ENCODE assay signal across 9 mouse cellular contexts in genomic region chr11:54801791-54802558, GRCm38 (mm10). TPM values are rescaled to one million over a fixed set of nuclear protein-coding genes. Genes with fewer than 3 reads are reported as not detected.
DNase-seq lines count a peak whose midpoint lies in the region; ATAC-seq and TF ChIP-seq lines count a peak whose summit lies in the region.
"Had no signal": no experiment of that assay in that cellular context is flagged by ENCODE, and none has a peak within 500 bp of the region (broad histone marks: within the 10 kb centered on the region; RNA-seq: fewer than 3 reads in every experiment).

No protein-coding gene starts in this region.

- H3K9me3 ChIP-seq in heart, postnatal 0 days (replicated peaks; ENCODE audit: control insufficient read depth, low read length) = no peaks in the 10 kb centered on the region
- no peaks in the 10 kb centered on the region for H3K9me3 ChIP-seq in liver, embryonic 16.5 days (replicated peaks; ENCODE audit: control insufficient read depth, low read length)
- H3K9me3 ChIP-seq: G1E had no signal

- 46% methylated on average over 6 of the region's 6 CpGs for WGBS in heart, postnatal 0 days
- 15% methylated on average over 6 of the region's 6 CpGs for WGBS in liver, embryonic 16.5 days (ENCODE audit: insufficient replicate concordance)

- no peaks in the 10 kb centered on the region for H3K36me3 ChIP-seq in heart, postnatal 0 days (replicated peaks; ENCODE audit: control insufficient read depth, insufficient read depth, low read length)
- H3K36me3 ChIP-seq in liver, embryonic 16.5 days (ENCODE audit: control insufficient read depth, insufficient read depth) = no peaks in the 10 kb centered on the region
- no peaks in the 10 kb centered on the region for H3K36me3 ChIP-seq in splenic B cell, adult 2 months (ENCODE audit: control insufficient read depth, insufficient read depth, low read length, poor library complexity, severe bottlenecking)
- H3K36me3 ChIP-seq: G1E had no signal

- no peak overlapping the region for H3K4me2 ChIP-seq in heart, postnatal 0 days (ENCODE audit: low read depth, low read length)
- H3K4me2 ChIP-seq in liver, embryonic 16.5 days (ENCODE audit: low read depth, low read length) = no peak overlapping the region

- no peaks in the 10 kb centered on the region for H3K4me1 ChIP-seq in heart, postnatal 0 days (ENCODE audit: control insufficient read depth, insufficient read depth)
- H3K4me1 ChIP-seq in liver, embryonic 16.5 days (ENCODE audit: control insufficient read depth, low read depth, low read length) = no peaks in the 10 kb centered on the region; the same call in 1 of the 2 replicates

- TF ChIP-seq EP300 in heart, postnatal 0 days (IDR thresholded peaks at IDR 0.05; ENCODE audit: low read depth) = no peak

- H3K9ac ChIP-seq in heart, postnatal 0 days (replicated peaks; ENCODE audit: low read depth, low read length) = no peak overlapping the region
- H3K9ac ChIP-seq in liver, embryonic 16.5 days (ENCODE audit: low read depth, low read length) = no peak overlapping the region

- no peak for ATAC-seq in heart, postnatal 0 days (ENCODE audit: insufficient read depth, low read depth)
- ATAC-seq in liver, embryonic 16.5 days (ENCODE audit: low read depth) = peak; percentile 45

- no peak overlapping the region; the same call in 1 of the 2 replicates for H3K27ac ChIP-seq in heart, postnatal 0 days (ENCODE audit: low read depth)
- no peak overlapping the region for H3K27ac ChIP-seq in liver, embryonic 16.5 days (ENCODE audit: low read length)

- H3K4me3 ChIP-seq in heart, postnatal 0 days (ENCODE audit: low read depth, low read length) = no peak overlapping the region
- no peak overlapping the region for H3K4me3 ChIP-seq in liver, embryonic 16.5 days (ENCODE audit: low read depth, low read length)

- DNase-seq in layer of hippocampus, adult 9-11 months = peak; percentile 57
- no peak for DNase-seq in layer of hippocampus, postnatal 14 days (ENCODE audit: low spot score in 2 of 2)
- DNase-seq in heart, postnatal 0 days (ENCODE audit: low spot score) = peak; percentile 33
- peak; percentile 77 for DNase-seq in splenic B cell, adult 2 months (ENCODE audit: low read depth, low spot score)
- DNase-seq in embryo, embryonic 9.5 days (ENCODE audit: extremely low spot score) = no peak
- no peak for DNase-seq in ovary, postnatal 36 days (ENCODE audit: low spot score)
- DNase-seq in right cerebral cortex, postnatal 4 days = no peak

- TF ChIP-seq CTCF in heart, postnatal 0 days (IDR thresholded peaks at IDR 0.05; ENCODE audit: low read depth) = no peak

- H3K27me3 ChIP-seq in heart, postnatal 0 days (ENCODE audit: control insufficient read depth, insufficient read depth, low read length) = no peaks in the 10 kb centered on the region
- H3K27me3 ChIP-seq in liver, embryonic 16.5 days (ENCODE audit: control insufficient read depth, insufficient read depth, low read depth, low read length) = no peaks in the 10 kb centered on the region
- no peaks in the 10 kb centered on the region for H3K27me3 ChIP-seq in splenic B cell, adult 2 months (ENCODE audit: control insufficient read depth, insufficient read depth, low read length, poor library complexity, severe bottlenecking)

RNA-seq across cellular contexts. Expression of gene Cdc42se2, which starts 14.5 kb away (rescaled TPM):
- 100 to 1,000 TPM; 157 to 168 TPM for total RNA-seq in layer of hippocampus, postnatal 14 days (2021)
- 53.6 and 88.5 TPM in 2 replicates for total RNA-seq in heart, postnatal 0 days (2014; rRNA removed; ENCODE audit: low replicate concordance)
- 44.4 and 50.2 TPM in 2 replicates for polyA plus RNA-seq in heart, postnatal 0 days (2015; fragmentation: Nextera tagmentation; extraction: Ambion mirVana)
- polyA plus RNA-seq in liver, embryonic 16.5 days (2015; fragmentation: Nextera tagmentation; extraction: Ambion mirVana) = 17.2 and 19.1 TPM in 2 replicates

RNA-seq across cellular contexts. Expression of gene Lyrm7, which starts 58.7 kb away (rescaled TPM):
- total RNA-seq in layer of hippocampus, postnatal 14 days (2021) = 10 to 100 TPM; 28.7 to 29.0 TPM
- total RNA-seq in heart, postnatal 0 days (2014; rRNA removed; ENCODE audit: low replicate concordance) = 4.5 and 6.3 TPM in 2 replicates
- polyA plus RNA-seq in heart, postnatal 0 days (2015; fragmentation: Nextera tagmentation; extraction: Ambion mirVana) = 19.2 and 20.2 TPM in 2 replicates
- 3.2 and 3.8 TPM in 2 replicates for polyA plus RNA-seq in liver, embryonic 16.5 days (2015; fragmentation: Nextera tagmentation; extraction: Ambion mirVana)

Comparison
In these comparisons a context has a peak if more than half of its experiments do, and no peak if none do; other contexts are left out.
1. DNase-seq: peak in layer of hippocampus, adult 9-11 months (single experiment), heart, postnatal 0 days (single experiment) and splenic B cell, adult 2 months (single experiment); none in layer of hippocampus, postnatal 14 days (0 of 2), embryo, embryonic 9.5 days (single experiment), ovary, postnatal 36 days (single experiment) and right cerebral cortex, postnatal 4 days (single experiment).